Mouse (Mus musculus) frontal cortex, adult 2 months (tissue): ENCODE measurements around the gene Miga1. TPM values are rescaled to one million over a fixed set of nuclear protein-coding genes. Genes with fewer than 3 reads are reported as not detected.
"Not testable (repeated sequence)": the region's sequence is repeated elsewhere in the genome, so short reads cannot be mapped to it uniquely, and the experiment has no call there.

Experiments used
- DNase-seq, 2 experiments: peaks; one replicate each; pipeline ENCODE4 v3.0.0; 2022; ENCODE audit warnings: low spot score in 1 of 2; ENCODE audit errors: extremely low spot score in 1 of 2
- polyA plus RNA-seq: library from polyadenylated mRNA; depleted of rRNA; stranded (reverse); fragments of >200 nt; gene quantifications from 2 replicates; pipeline ENCODE4 v1.2.3, GENCODE M21; 2012

Miga1 gene
- polyA plus RNA-seq, 1 experiment: 47.2 TPM

- DNase-seq: no peak
These were observed 8.1 kb downstream of the Miga1 start for GRCm38 (mm10) chr3:152332104-152332503.

GRCm38 (mm10) chr3:152321765-152322547, 18.3 kb downstream of the Miga1 start:
- no peak for DNase-seq

GRCm38 (mm10) chr3:152320972-152321645, 19.1 kb downstream of the Miga1 start:
- no peak for DNase-seq

GRCm38 (mm10) chr3:152316447-152317173, 23.6 kb downstream of the Miga1 start:
- DNase-seq: not testable (repeated sequence)

GRCm38 (mm10) chr3:152315613-152316012, 24.6 kb downstream of the Miga1 start:
- DNase-seq: peak; percentile 41 to 81

- DNase-seq: not testable (repeated sequence)
These were observed 25.5 kb downstream of the Miga1 start for GRCm38 (mm10) chr3:152314666-152315065.

GRCm38 (mm10) chr3:152309250-152309645, 31.0 kb downstream of the Miga1 start:
- DNase-seq: no peak

GRCm38 (mm10) chr3:152308485-152309249, 31.5 kb downstream of the Miga1 start:
- DNase-seq: no peak

GRCm38 (mm10) chr3:152305971-152306370, 34.2 kb downstream of the Miga1 start:
- DNase-seq: no peak

GRCm38 (mm10) chr3:152305080-152305479, 35.1 kb downstream of the Miga1 start:
- no peak for DNase-seq

GRCm38 (mm10) chr3:152304093-152304815, 36.0 kb downstream of the Miga1 start:
- peak; percentile 33 to 42 for DNase-seq

- DNase-seq: no peak
These were observed 37.2 kb downstream of the Miga1 start for GRCm38 (mm10) chr3:152302991-152303390.

GRCm38 (mm10) chr3:152300376-152301337, 39.5 kb downstream of the Miga1 start:
- no peak for DNase-seq

GRCm38 (mm10) chr3:152295896-152296295, 44.3 kb downstream of the Miga1 start:
- DNase-seq: no peak

GRCm38 (mm10) chr3:152294400-152294799, 45.8 kb downstream of the Miga1 start:
- DNase-seq: no peak

- no peak for DNase-seq
These were observed 46.6 kb downstream of the Miga1 start for GRCm38 (mm10) chr3:152293530-152294181.

- no peak for DNase-seq
These were observed 48.3 kb downstream of the Miga1 start for GRCm38 (mm10) chr3:152291895-152292294.

- no peak for DNase-seq
These were observed 49.9 kb downstream of the Miga1 start for GRCm38 (mm10) chr3:152290175-152290798.
